Mouse (Mus musculus): Measurements from ENCODE around the gene Dusp11. TPM values are rescaled to one million over a fixed set of nuclear protein-coding genes. Genes with fewer than 3 reads are reported as not detected.
"Not testable (repeated sequence)": the region's sequence is repeated elsewhere in the genome, so short reads cannot be mapped to it uniquely, and the experiment has no call there.

The Dusp11 gene
- total and polyA plus RNA-seq, 2 experiments from 2014 or later, result 31.6 to 60.6 TPM

- no peak for TF ChIP-seq CTCF (IDR thresholded peaks at IDR 0.05; ENCODE audit: low read depth)
- no peak for ATAC-seq
- Histone ChIP-seq H3K4me3 (ENCODE audit: low read length) (no peak overlapping the region), H3K4me1 (ENCODE audit: insufficient read depth, low read length) (no peaks in the 10 kb centered on the region), H3K36me3 (ENCODE audit: insufficient read depth, low read length) (no peaks in the 10 kb centered on the region), H3K9me3 (ENCODE audit: low read length) (no peaks in the 10 kb centered on the region), H3K4me2 (ENCODE audit: low read depth, low read length) (no peak overlapping the region), H3K9ac (replicated peaks; ENCODE audit: low read length) (no peak overlapping the region), H3K27ac (no peak overlapping the region), H3K27me3 (ENCODE audit: insufficient read depth, low read length) (no peaks in the 10 kb centered on the region)
- WGBS, result 67% methylated on average over 8 of the region's 8 CpGs
- DNase-seq (ENCODE audit: low spot score), result no peak
Observed at GRCm38 (mm10) chr6:85984351-85984750, 22.9 kb upstream of the Dusp11 start.

GRCm38 (mm10) chr6:85978736-85979135 is 17.3 kb upstream of the Dusp11 start:
- DNase-seq (ENCODE audit: low spot score); H3K4me1 ChIP-seq (ENCODE audit: insufficient read depth, low read length); ATAC-seq; H3K4me3 ChIP-seq (ENCODE audit: low read length); H3K27me3 ChIP-seq (ENCODE audit: insufficient read depth, low read length); H3K9ac ChIP-seq (replicated peaks; ENCODE audit: low read length); H3K36me3 ChIP-seq (ENCODE audit: insufficient read depth, low read length); H3K27ac ChIP-seq; H3K4me2 ChIP-seq (ENCODE audit: low read depth, low read length); H3K9me3 ChIP-seq (ENCODE audit: low read length): not testable (repeated sequence)
- 81% methylated on average over 4 of the region's 4 CpGs for WGBS

DNA sequence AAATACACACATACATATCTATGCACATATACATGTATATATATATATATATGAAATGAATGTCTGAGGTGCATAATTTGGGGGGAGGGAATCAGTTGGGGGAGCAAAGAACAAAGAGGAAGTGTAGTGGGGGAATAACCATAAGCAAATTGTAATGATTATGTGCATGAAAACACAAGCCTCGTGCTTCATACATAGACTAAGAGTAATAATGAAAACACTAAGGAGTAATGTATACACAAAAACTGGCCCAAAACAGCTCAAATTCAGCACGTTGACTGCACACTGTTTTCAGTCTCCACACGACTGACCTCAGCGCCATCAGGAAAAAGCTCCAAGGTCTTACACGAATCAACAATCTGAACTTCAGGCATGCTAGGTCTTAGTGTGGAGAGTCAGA is 14.8 kb upstream of the Dusp11 start:
- Histone ChIP-seq H3K4me1 (ENCODE audit: insufficient read depth, low read length) (no peaks in the 10 kb centered on the region), H3K9me3 (ENCODE audit: low read length) (no peaks in the 10 kb centered on the region), H3K4me2 (ENCODE audit: low read depth, low read length) (no peak overlapping the region), H3K4me3 (ENCODE audit: low read length) (no peak overlapping the region), H3K27me3 (ENCODE audit: insufficient read depth, low read length) (no peaks in the 10 kb centered on the region), H3K36me3 (ENCODE audit: insufficient read depth, low read length) (no peaks in the 10 kb centered on the region), H3K27ac (no peak overlapping the region), H3K9ac (replicated peaks; ENCODE audit: low read length) (no peak overlapping the region)
- TF ChIP-seq CTCF (IDR thresholded peaks at IDR 0.05; ENCODE audit: low read depth), result no peak
- ATAC-seq (no peak), DNase-seq (ENCODE audit: low spot score) (no peak)
- WGBS, result 89% methylated on average over 5 of the region's 5 CpGs

DNA sequence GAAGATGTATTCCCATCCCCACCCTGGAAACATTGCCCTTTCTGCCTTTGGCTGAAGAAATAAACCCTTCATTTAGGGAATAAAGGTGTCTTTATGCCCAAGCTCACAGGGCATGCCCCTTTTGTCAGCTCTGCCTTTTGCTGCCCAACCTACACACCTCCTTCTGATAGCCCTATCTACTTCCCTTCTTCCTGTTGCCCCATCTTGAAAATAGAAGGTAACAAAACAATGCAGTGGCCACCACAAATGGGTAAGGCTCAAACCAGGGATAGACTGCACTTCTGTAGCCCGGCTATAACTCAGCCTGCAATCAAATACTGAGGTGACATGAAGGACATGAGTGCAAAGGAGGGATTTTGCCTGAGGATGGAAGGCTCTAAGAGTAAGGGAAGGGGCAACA is 14.3 kb upstream of the Dusp11 start:
- WGBS, result 83% methylated on average over 1 of the region's 1 CpGs
- DNase-seq (ENCODE audit: low spot score) (no peak), ATAC-seq (no peak)
- H3K9me3 ChIP-seq (ENCODE audit: low read length), result no peaks in the 10 kb centered on the region
- no peak overlapping the region for H3K9ac ChIP-seq (replicated peaks; ENCODE audit: low read length)
- no peak overlapping the region for H3K4me2 ChIP-seq (ENCODE audit: low read depth, low read length)
- no peaks in the 10 kb centered on the region for H3K27me3 ChIP-seq (ENCODE audit: insufficient read depth, low read length)
- no peak overlapping the region for H3K4me3 ChIP-seq (ENCODE audit: low read length)
- H3K4me1 ChIP-seq (ENCODE audit: insufficient read depth, low read length), result no peaks in the 10 kb centered on the region
- TF ChIP-seq CTCF (IDR thresholded peaks at IDR 0.05; ENCODE audit: low read depth), result no peak
- H3K36me3 ChIP-seq (ENCODE audit: insufficient read depth, low read length), result no peaks in the 10 kb centered on the region
- no peak overlapping the region for H3K27ac ChIP-seq

- Histone ChIP-seq H3K27me3 (ENCODE audit: insufficient read depth, low read length) (no peaks in the 10 kb centered on the region), H3K4me3 (ENCODE audit: low read length) (no peak overlapping the region), H3K4me1 (ENCODE audit: insufficient read depth, low read length) (no peaks in the 10 kb centered on the region), H3K9ac (replicated peaks; ENCODE audit: low read length) (no peak overlapping the region), H3K36me3 (ENCODE audit: insufficient read depth, low read length) (no peaks in the 10 kb centered on the region), H3K4me2 (ENCODE audit: low read depth, low read length) (no peak overlapping the region), H3K27ac (no peak overlapping the region), H3K9me3 (ENCODE audit: low read length) (no peaks in the 10 kb centered on the region)
- 73% methylated on average over 10 of the region's 10 CpGs for WGBS
- TF ChIP-seq CTCF (IDR thresholded peaks at IDR 0.05; ENCODE audit: low read depth), result no peak
- DNase-seq (ENCODE audit: low spot score) (no peak), ATAC-seq (no peak)
Observed at GRCm38 (mm10) chr6:85974941-85975617, 13.6 kb upstream of the Dusp11 start.

- ATAC-seq (no peak), DNase-seq (ENCODE audit: low spot score) (no peak)
- Histone ChIP-seq H3K9me3 (ENCODE audit: low read length) (no peaks in the 10 kb centered on the region), H3K4me3 (ENCODE audit: low read length) (no peak overlapping the region), H3K27ac (no peak overlapping the region), H3K4me1 (ENCODE audit: insufficient read depth, low read length) (no peaks in the 10 kb centered on the region), H3K27me3 (ENCODE audit: insufficient read depth, low read length) (no peaks in the 10 kb centered on the region), H3K36me3 (ENCODE audit: insufficient read depth, low read length) (no peaks in the 10 kb centered on the region), H3K4me2 (ENCODE audit: low read depth, low read length) (no peak overlapping the region), H3K9ac (replicated peaks; ENCODE audit: low read length) (no peak overlapping the region)
- WGBS, result 86% methylated on average over 3 of the region's 3 CpGs
- no peak for TF ChIP-seq CTCF (IDR thresholded peaks at IDR 0.05; ENCODE audit: low read depth)
Observed at GRCm38 (mm10) chr6:85973336-85973735, 11.9 kb upstream of the Dusp11 start.

- Histone ChIP-seq H3K36me3 (ENCODE audit: insufficient read depth, low read length) (no peaks in the 10 kb centered on the region), H3K4me1 (ENCODE audit: insufficient read depth, low read length) (no peaks in the 10 kb centered on the region), H3K9me3 (ENCODE audit: low read length) (no peaks in the 10 kb centered on the region), H3K4me3 (ENCODE audit: low read length) (no peak overlapping the region), H3K27me3 (ENCODE audit: insufficient read depth, low read length) (no peaks in the 10 kb centered on the region), H3K4me2 (ENCODE audit: low read depth, low read length) (no peak overlapping the region), H3K9ac (replicated peaks; ENCODE audit: low read length) (no peak overlapping the region), H3K27ac (no peak overlapping the region)
- no peak for ATAC-seq
- TF ChIP-seq CTCF (IDR thresholded peaks at IDR 0.05; ENCODE audit: low read depth), result no peak
- WGBS, result 67% methylated on average over 3 of the region's 3 CpGs
- no peak for DNase-seq (ENCODE audit: low spot score)
Observed at GRCm38 (mm10) chr6:85972699-85973098, 11.2 kb upstream of the Dusp11 start.

All from hindbrain, postnatal 0 days (tissue).